Mouse (Mus musculus): ENCODE measurements around the gene Olfr53.
"Not testable (repeated sequence)": the region's sequence is repeated elsewhere in the genome, so short reads cannot be mapped to it uniquely, and the experiment has no call there.

Olfr53 gene

DNA sequence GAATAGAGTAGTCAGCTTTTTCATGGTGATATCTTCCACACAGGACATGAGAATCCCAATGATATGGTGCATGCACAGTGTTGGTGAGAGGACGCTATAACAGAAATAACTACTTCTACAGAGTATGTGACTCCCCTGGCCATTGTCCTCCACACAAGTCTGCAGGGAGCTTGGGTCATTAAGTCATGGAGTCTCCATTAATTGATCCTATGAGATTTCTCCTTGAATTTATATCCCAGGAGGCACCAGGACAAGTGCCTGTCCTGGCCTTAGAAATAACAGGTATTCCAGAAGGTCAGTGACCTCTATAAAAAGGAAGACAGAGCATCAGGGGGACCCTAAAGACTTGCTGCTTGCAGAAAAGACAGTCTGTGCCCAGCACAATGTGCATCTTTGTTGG lies at the start of gene Olfr53:
Gene Olfr53, plus strand, starts transcription at position 301 of the 400 bp plus-strand sequence.
- DNase-seq (ENCODE audit: low read depth, low spot score), result no peak

DNA sequence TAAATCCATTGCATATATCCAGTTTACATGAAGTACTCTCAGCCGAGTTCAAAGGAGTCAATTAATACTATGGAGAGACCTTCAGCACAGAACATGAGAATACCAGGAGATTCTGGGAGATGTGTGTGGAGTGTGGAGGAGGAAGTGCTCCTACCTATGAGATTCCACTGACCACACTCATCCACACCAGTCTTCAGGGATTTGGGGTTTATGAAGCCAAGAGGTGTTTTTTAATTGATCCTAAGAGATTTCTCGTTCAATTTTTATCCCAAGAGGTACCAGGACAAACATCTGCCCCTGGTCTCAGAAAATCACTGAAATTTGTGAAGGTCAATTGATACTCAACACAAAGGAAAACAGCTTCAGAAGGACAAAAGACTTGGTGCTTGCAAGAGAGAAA lies 45.3 kb upstream of the Olfr53 start, which contains the start of gene Olfr46:
Gene Olfr46, plus strand, starts transcription at position 301 of the 400 bp plus-strand sequence.
- not testable (repeated sequence) for DNase-seq (ENCODE audit: low read depth, low spot score)

- not testable (repeated sequence) for DNase-seq (ENCODE audit: low read depth, low spot score)
Measured at GRCm38 (mm10) chr7:140628670-140629069, 17.6 kb upstream of the Olfr53 start, which contains the start of gene Olfr61. Gene Olfr61, plus strand, starts transcription at chr7:140628970.

DNA sequence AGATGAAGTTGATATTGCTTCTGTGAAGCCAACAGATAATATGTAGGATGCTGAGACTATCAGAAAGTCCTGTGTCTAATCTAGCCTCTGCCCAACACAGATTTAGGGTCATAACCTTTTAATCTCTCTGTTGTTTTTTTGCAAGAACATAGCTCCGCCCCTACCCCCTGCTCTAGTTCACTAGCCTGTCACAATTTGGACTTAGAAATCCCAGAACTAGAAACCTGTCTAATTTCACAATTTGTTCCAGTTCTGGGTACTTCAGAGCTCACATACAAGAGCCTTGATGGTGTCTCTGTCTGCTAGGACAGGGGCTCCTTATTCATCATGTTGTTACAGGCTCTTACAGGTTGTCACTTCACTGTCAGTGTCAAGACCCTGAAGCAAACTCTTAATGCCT lies 15.7 kb upstream of the Olfr53 start:
- DNase-seq (ENCODE audit: low read depth, low spot score), result no peak

DNA sequence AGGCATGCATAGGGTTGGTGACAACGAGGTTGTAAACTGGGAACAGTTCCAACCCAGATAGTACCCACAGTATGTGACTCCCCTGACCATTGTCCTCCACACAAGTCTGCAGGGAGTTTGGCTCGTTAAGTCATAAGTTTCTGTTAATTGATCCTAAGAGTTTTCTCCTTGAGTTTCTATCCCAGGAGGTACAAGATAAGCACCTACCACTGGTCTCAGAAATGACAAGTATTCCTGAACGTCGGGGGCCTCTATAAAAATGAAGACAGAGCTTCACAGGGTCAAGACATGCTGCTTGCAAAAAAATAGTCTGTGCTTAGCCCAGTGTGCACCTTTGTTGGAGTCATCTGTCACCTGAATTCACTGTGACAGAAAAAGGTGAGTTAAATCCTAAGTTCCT lies 13.4 kb downstream of the Olfr53 start, which contains the start of gene Olfr539:
Gene Olfr539, plus strand, starts transcription at position 301 of the 400 bp plus-strand sequence.
- no peak for DNase-seq (ENCODE audit: low read depth, low spot score)

GRCm38 (mm10) chr7:140670693-140671092 lies 24.4 kb downstream of the Olfr53 start:
- not testable (repeated sequence) for DNase-seq (ENCODE audit: low read depth, low spot score)

DNA sequence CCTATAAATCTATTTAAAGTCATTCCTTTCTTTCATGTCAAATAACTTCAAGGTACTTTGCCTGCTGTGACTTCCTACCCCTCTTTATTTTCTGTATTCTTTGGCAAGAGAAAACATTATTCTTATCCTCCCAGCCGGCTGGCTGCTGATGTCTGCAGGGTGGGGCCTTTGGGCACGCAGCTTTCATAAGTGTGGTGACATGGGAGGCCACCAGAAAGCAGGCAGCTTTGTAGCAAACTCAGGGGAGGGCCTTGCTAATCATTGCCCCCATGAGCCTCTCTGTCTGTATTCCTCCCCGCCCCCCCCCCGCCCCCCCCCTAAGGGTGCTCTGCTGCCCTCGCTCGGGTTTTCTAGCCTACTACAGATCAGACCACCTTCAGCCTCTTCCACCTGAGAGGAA lies 29.6 kb downstream of the Olfr53 start:
- no peak for DNase-seq (ENCODE audit: low read depth, low spot score)

- DNase-seq (ENCODE audit: low read depth, low spot score), result not testable (repeated sequence)
Measured at GRCm38 (mm10) chr7:140679591-140679990, 33.3 kb downstream of the Olfr53 start.

- DNase-seq (ENCODE audit: low read depth, low spot score), result no peak
Measured at GRCm38 (mm10) chr7:140681651-140682050, 35.4 kb downstream of the Olfr53 start, which contains the start of gene Olfr45. Gene Olfr45, plus strand, starts transcription at chr7:140681951.

DNA sequence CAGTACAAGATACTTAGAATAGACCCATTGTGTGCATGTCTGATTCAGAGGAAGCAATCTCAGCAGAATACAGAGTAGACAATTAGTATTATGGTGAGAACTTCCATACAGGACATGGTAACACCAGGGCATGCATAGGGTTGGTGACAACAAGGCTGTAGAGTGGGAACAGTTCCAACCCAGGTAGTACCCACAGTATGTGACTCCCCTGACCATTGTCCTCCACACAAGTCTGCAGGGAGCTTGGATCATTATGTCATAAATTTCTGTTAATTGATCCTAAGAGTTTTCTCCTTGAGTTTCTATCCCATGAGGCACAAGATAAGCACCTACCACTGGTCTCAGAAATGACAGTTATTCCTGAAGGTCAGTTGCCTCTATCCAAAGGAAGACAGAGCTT lies 50.7 kb downstream of the Olfr53 start, which contains the start of gene Olfr541:
Gene Olfr541, plus strand, starts transcription at position 301 of the 400 bp plus-strand sequence.
- no peak for DNase-seq (ENCODE audit: low read depth, low spot score)
